ENCODE assay signal across 8 mouse cellular contexts in genomic region chr7:141455610-141456314, GRCm38 (mm10). TPM values are rescaled to one million over a fixed set of nuclear protein-coding genes. Genes with fewer than 3 reads are reported as not detected.
DNase-seq lines count a peak whose midpoint lies in the region; ATAC-seq and TF ChIP-seq lines count a peak whose summit lies in the region.

No protein-coding gene starts in this region.

- peak overlapping the region; percentile 95 for H3K4me2 ChIP-seq in intestine, embryonic 15.5 days (replicated peaks)
- H3K4me2 ChIP-seq in liver, postnatal 0 days (ENCODE audit: low read depth, low read length): peak overlapping the region; percentile 93
- H3K4me2 ChIP-seq in neural tube, embryonic 11.5 days (ENCODE audit: low read depth): peak overlapping the region; percentile 66

- peaks cover 0 to under 1% of the 10 kb centered on the region in 2 experiments; a peak in 2 of 4 replicates for H3K36me3 ChIP-seq in MEL (ENCODE audit: control insufficient read depth in 1 of 2, insufficient read depth in 2 of 2, low read length in 2 of 2)
- H3K36me3 ChIP-seq in intestine, embryonic 15.5 days: peaks cover 19% of the 10 kb centered on the region
- H3K36me3 ChIP-seq in liver, postnatal 0 days (replicated peaks; ENCODE audit: insufficient read depth, low read length): peaks cover 38% of the 10 kb centered on the region
- H3K36me3 ChIP-seq in neural tube, embryonic 11.5 days (ENCODE audit: control insufficient read depth, insufficient read depth, low read length): peaks cover 5% of the 10 kb centered on the region

- peak; percentile 68 for DNase-seq in 3134 (ENCODE audit: extremely low read depth, insufficient read length, low spot score)
- peak; percentile 62 for DNase-seq in MEL (ENCODE audit: low read depth, low spot score)
- DNase-seq in cerebellum, postnatal 25 days: peak; percentile 73 to 74
- DNase-seq in liver, postnatal 0 days: peak; percentile 81
- peak; percentile 47 for DNase-seq in neural tube, embryonic 11.5 days (ENCODE audit: low spot score)
- DNase-seq in urinary bladder, postnatal 25 days (ENCODE audit: low spot score): peak; percentile 54

- H3K9me3 ChIP-seq in MEL (replicated peaks; ENCODE audit: insufficient read depth, low read length): no peaks in the 10 kb centered on the region
- no peaks in the 10 kb centered on the region for H3K9me3 ChIP-seq in intestine, embryonic 15.5 days
- H3K9me3 ChIP-seq in liver, postnatal 0 days (ENCODE audit: low read length): no peaks in the 10 kb centered on the region
- no peaks in the 10 kb centered on the region for H3K9me3 ChIP-seq in neural tube, embryonic 11.5 days (ENCODE audit: control insufficient read depth, low read length)

- TF ChIP-seq RAD21 in MEL (IDR thresholded peaks at IDR 0.05; ENCODE audit: low read depth, low read length): no peak

- peaks cover 0 to 6% of the 10 kb centered on the region in 2 experiments; a peak in 1 of 4 replicates for H3K4me1 ChIP-seq in MEL (ENCODE audit: control insufficient read depth in 1 of 2, insufficient read depth in 2 of 2, low read length in 2 of 2)
- peaks cover 27% of the 10 kb centered on the region for H3K4me1 ChIP-seq in intestine, embryonic 15.5 days (replicated peaks)
- H3K4me1 ChIP-seq in liver, postnatal 0 days (ENCODE audit: insufficient read depth): peaks cover 25% of the 10 kb centered on the region
- peaks cover 6% of the 10 kb centered on the region for H3K4me1 ChIP-seq in neural tube, embryonic 11.5 days (ENCODE audit: control insufficient read depth, insufficient read depth, low read length)

- WGBS in intestine, embryonic 15.5 days: 1% methylated on average over 23 of the region's 23 CpGs
- 3% methylated on average over 23 of the region's 23 CpGs for WGBS in liver, postnatal 0 days (ENCODE audit: insufficient replicate concordance)
- 2% methylated on average over 23 of the region's 23 CpGs for WGBS in neural tube, embryonic 11.5 days

- peak overlapping the region; percentile 72 for H3K9ac ChIP-seq in MEL (ENCODE audit: control insufficient read depth, low read depth, low read length, poor library complexity, severe bottlenecking)
- H3K9ac ChIP-seq in intestine, embryonic 15.5 days: peak overlapping the region; percentile 67
- H3K9ac ChIP-seq in liver, postnatal 0 days (replicated peaks): peak overlapping the region; percentile 90
- peak overlapping the region; percentile 62 for H3K9ac ChIP-seq in neural tube, embryonic 11.5 days (ENCODE audit: low read length)

- H3K27me3 ChIP-seq in MEL (ENCODE audit: control insufficient read depth in 1 of 2, insufficient read depth in 2 of 2, low read length in 2 of 2): no peaks in the 10 kb centered on the region
- H3K27me3 ChIP-seq in intestine, embryonic 15.5 days (replicated peaks): peaks cover under 1% of the 10 kb centered on the region
- peaks cover 2% of the 10 kb centered on the region; the same call in 1 of the 2 replicates for H3K27me3 ChIP-seq in liver, postnatal 0 days (ENCODE audit: insufficient read depth, low read length)
- H3K27me3 ChIP-seq in neural tube, embryonic 11.5 days (ENCODE audit: control insufficient read depth, insufficient read depth, low read length): peaks cover 11% of the 10 kb centered on the region

- TF ChIP-seq CTCF in MEL (IDR thresholded peaks at IDR 0.05 in 2 of 3, conservative IDR thresholded peaks at IDR 0.05 in 1 of 3; ENCODE audit: control insufficient read depth in 1 of 3, insufficient read depth in 1 of 3, low read depth in 2 of 3, low read length in 3 of 3, poor library complexity in 1 of 3, severe bottlenecking in 1 of 3): no peak
- no peak for TF ChIP-seq CTCF in liver, postnatal 0 days (IDR thresholded peaks at IDR 0.05; ENCODE audit: low read depth)

- peak; percentile 34 for ATAC-seq in granulocyte monocyte progenitor cell, adult 5-6 weeks (replicated peaks; ENCODE audit: poor library complexity, severe bottlenecking)
- peak; percentile 48 for ATAC-seq in intestine, embryonic 15.5 days
- ATAC-seq in liver, postnatal 0 days: peak; percentile 60
- peak; percentile 17; the same call in 1 of the 2 replicates for ATAC-seq in neural tube, embryonic 11.5 days (ENCODE audit: insufficient read depth, low FRiP score, low TSS enrichment)

- TF ChIP-seq EP300 in MEL (IDR thresholded peaks at IDR 0.05; ENCODE audit: low read depth in 1 of 2, low read length in 2 of 2): no peak
- peak; percentile 82 for TF ChIP-seq EP300 in liver, postnatal 0 days (IDR thresholded peaks at IDR 0.05; ENCODE audit: low read depth)

- H3K79me2 ChIP-seq in MEL (ENCODE audit: control insufficient read depth, insufficient read depth, low read length, poor library complexity): peaks cover under 1% of the 10 kb centered on the region

- TF ChIP-seq POLR2A in MEL (IDR thresholded peaks at IDR 0.05; ENCODE audit: control insufficient read depth in 1 of 2, insufficient read depth in 1 of 2, low read depth in 1 of 2, low read length in 2 of 2, poor library complexity in 1 of 2): no peak

- H3K27ac ChIP-seq in MEL (ENCODE audit: control insufficient read depth, low read depth, low read length): 0 out of 2 replicates have a peak overlapping the region, but pooled peaks have one; percentile 15
- H3K27ac ChIP-seq in intestine, embryonic 15.5 days: peak overlapping the region; percentile 83
- peak overlapping the region; percentile 99 for H3K27ac ChIP-seq in liver, postnatal 0 days (ENCODE audit: low read depth)
- H3K27ac ChIP-seq in neural tube, embryonic 11.5 days (ENCODE audit: low read depth, low read length): peak overlapping the region; percentile 67; the same call in 1 of the 2 replicates

- peak overlapping the region; percentile 78 to 89 for H3K4me3 ChIP-seq in MEL (ENCODE audit: control insufficient read depth in 1 of 2, insufficient read depth in 1 of 2, low read depth in 2 of 2, low read length in 2 of 2)
- peak overlapping the region; percentile 71 for H3K4me3 ChIP-seq in intestine, embryonic 15.5 days (replicated peaks)
- peak overlapping the region; percentile 77 for H3K4me3 ChIP-seq in liver, postnatal 0 days (ENCODE audit: low read depth, low read length)
- H3K4me3 ChIP-seq in neural tube, embryonic 11.5 days (ENCODE audit: low read depth, low read length): peak overlapping the region; percentile 46

RNA-seq across cellular contexts. Expression of gene Pnpla2, which starts 0.8 kb away (rescaled TPM):
- 8.3 and 9.9 TPM in 2 replicates for total RNA-seq in MEL (2012; rRNA removed)
- polyA plus RNA-seq in MEL (2012; ENCODE audit: insufficient read depth in 1 of 2, insufficient read length in 2 of 2, low read depth in 1 of 2, low replicate concordance in 2 of 2, missing spikeins in 1 of 2): 10 to 100 TPM in 1 of 2 experiments, not detected in 1; 38.6 TPM
- 93.9 and 97.0 TPM in 2 replicates for total RNA-seq in granulocyte monocyte progenitor cell, adult 5-6 weeks (2014; fragmentation: Nextera tagmentation)
- total RNA-seq in granulocyte monocyte progenitor cell, adult 5-6 weeks (2017): 19.0 and 35.1 TPM in 2 replicates
- 35.1 and 38.1 TPM in 2 replicates for polyA plus RNA-seq in intestine, embryonic 15.5 days (2015; fragmentation: Nextera tagmentation; extraction: Ambion mirVana)
- 47.1 and 51.3 TPM in 2 replicates for polyA plus RNA-seq in liver, postnatal 0 days (2015; fragmentation: Nextera tagmentation; extraction: Ambion mirVana)
- 14.8 and 17.6 TPM in 2 replicates for polyA plus RNA-seq in neural tube, embryonic 11.5 days (2014; fragmentation: Nextera tagmentation; extraction: Ambion mirVana)

RNA-seq across cellular contexts. Expression of gene Cracr2b, which starts 5.1 kb away (rescaled TPM):
- 0.59 and 0.73 TPM in 2 replicates for total RNA-seq in MEL (2012; rRNA removed)
- polyA plus RNA-seq in MEL (2012; ENCODE audit: insufficient read depth in 1 of 2, insufficient read length in 2 of 2, low read depth in 1 of 2, low replicate concordance in 2 of 2, missing spikeins in 1 of 2): 1 to 10 TPM in 1 of 2 experiments, not detected in 1; 6.9 TPM
- total RNA-seq in granulocyte monocyte progenitor cell, adult 5-6 weeks (2014; fragmentation: Nextera tagmentation): 15.8 and 21.3 TPM in 2 replicates
- total RNA-seq in granulocyte monocyte progenitor cell, adult 5-6 weeks (2017): 14.9 and 15.8 TPM in 2 replicates
- polyA plus RNA-seq in intestine, embryonic 15.5 days (2015; fragmentation: Nextera tagmentation; extraction: Ambion mirVana): 16.5 and 22.0 TPM in 2 replicates
- polyA plus RNA-seq in liver, postnatal 0 days (2015; fragmentation: Nextera tagmentation; extraction: Ambion mirVana): 6.3 and 7.3 TPM in 2 replicates
- 2.8 and 6.4 TPM in 2 replicates for polyA plus RNA-seq in neural tube, embryonic 11.5 days (2014; fragmentation: Nextera tagmentation; extraction: Ambion mirVana)

RNA-seq across cellular contexts. Expression of gene Rplp2, which starts 8.6 kb away (rescaled TPM):
- 3,188 and 3,690 TPM in 2 replicates for total RNA-seq in MEL (2012; rRNA removed)
- 1,000 to 10,000 TPM in 1 of 2 experiments, not detected in 1; 3,503 TPM for polyA plus RNA-seq in MEL (2012; ENCODE audit: insufficient read depth in 1 of 2, insufficient read length in 2 of 2, low read depth in 1 of 2, low replicate concordance in 2 of 2, missing spikeins in 1 of 2)
- total RNA-seq in granulocyte monocyte progenitor cell, adult 5-6 weeks (2014; fragmentation: Nextera tagmentation): 2,601 and 5,139 TPM in 2 replicates
- 2,496 and 4,245 TPM in 2 replicates for total RNA-seq in granulocyte monocyte progenitor cell, adult 5-6 weeks (2017)
- 1,378 and 1,526 TPM in 2 replicates for polyA plus RNA-seq in intestine, embryonic 15.5 days (2015; fragmentation: Nextera tagmentation; extraction: Ambion mirVana)
- polyA plus RNA-seq in liver, postnatal 0 days (2015; fragmentation: Nextera tagmentation; extraction: Ambion mirVana): 861 and 865 TPM in 2 replicates
- 898 and 979 TPM in 2 replicates for polyA plus RNA-seq in neural tube, embryonic 11.5 days (2014; fragmentation: Nextera tagmentation; extraction: Ambion mirVana)

RNA-seq across cellular contexts. Expression of gene Cd151, which starts 11.4 kb away (rescaled TPM):
- total RNA-seq in MEL (2012; rRNA removed): 38.9 and 40.6 TPM in 2 replicates
- 10 to 100 TPM in 1 of 2 experiments, not detected in 1; 86.6 TPM for polyA plus RNA-seq in MEL (2012; ENCODE audit: insufficient read depth in 1 of 2, insufficient read length in 2 of 2, low read depth in 1 of 2, low replicate concordance in 2 of 2, missing spikeins in 1 of 2)
- 19.2 and 20.0 TPM in 2 replicates for total RNA-seq in granulocyte monocyte progenitor cell, adult 5-6 weeks (2014; fragmentation: Nextera tagmentation)
- total RNA-seq in granulocyte monocyte progenitor cell, adult 5-6 weeks (2017): 18.4 and 20.4 TPM in 2 replicates
- 21.5 and 25.5 TPM in 2 replicates for polyA plus RNA-seq in intestine, embryonic 15.5 days (2015; fragmentation: Nextera tagmentation; extraction: Ambion mirVana)
- 5.1 and 6.6 TPM in 2 replicates for polyA plus RNA-seq in liver, postnatal 0 days (2015; fragmentation: Nextera tagmentation; extraction: Ambion mirVana)
- 44.3 and 52.2 TPM in 2 replicates for polyA plus RNA-seq in neural tube, embryonic 11.5 days (2014; fragmentation: Nextera tagmentation; extraction: Ambion mirVana)

RNA-seq across cellular contexts. Expression of gene Pidd1, which starts 11.9 kb away (rescaled TPM):
- total RNA-seq in MEL (2012; rRNA removed): 5.0 and 6.4 TPM in 2 replicates
- polyA plus RNA-seq in MEL (2012; ENCODE audit: insufficient read depth in 1 of 2, insufficient read length in 2 of 2, low read depth in 1 of 2, low replicate concordance in 2 of 2, missing spikeins in 1 of 2): 10 to 100 TPM in 1 of 2 experiments, not detected in 1; 27.2 TPM
- 33.2 and 45.1 TPM in 2 replicates for total RNA-seq in granulocyte monocyte progenitor cell, adult 5-6 weeks (2014; fragmentation: Nextera tagmentation)
- total RNA-seq in granulocyte monocyte progenitor cell, adult 5-6 weeks (2017): 10.5 and 16.4 TPM in 2 replicates
- polyA plus RNA-seq in intestine, embryonic 15.5 days (2015; fragmentation: Nextera tagmentation; extraction: Ambion mirVana): 7.6 and 9.6 TPM in 2 replicates
- polyA plus RNA-seq in liver, postnatal 0 days (2015; fragmentation: Nextera tagmentation; extraction: Ambion mirVana): 3.6 and 4.3 TPM in 2 replicates
- 9.5 and 10.3 TPM in 2 replicates for polyA plus RNA-seq in neural tube, embryonic 11.5 days (2014; fragmentation: Nextera tagmentation; extraction: Ambion mirVana)

Comparison
In these comparisons a context has a peak if more than half of its experiments do, and no peak if none do; other contexts are left out.
1. Peak in every context shown above with its lines: DNase-seq, ATAC-seq, H3K4me3 ChIP-seq and H3K27ac ChIP-seq.
2. H3K27ac ChIP-seq: peak in every context shown above with its lines; median percentile 99 in liver, postnatal 0 days; 83 in intestine, embryonic 15.5 days; 67 in neural tube, embryonic 11.5 days; 15 in MEL.